Mouse (Mus musculus) lung, postnatal 0 days (tissue): ENCODE data around the gene Tor2a. TPM values are rescaled to one million over a fixed set of nuclear protein-coding genes. Genes with fewer than 3 reads are reported as not detected.

Experiments used
- ATAC-seq: fragments of 200-750 bp; cut with Nextera tagmentation; 2 replicates; pipeline ENCODE4 v1.8.0; 2017; ENCODE audit warnings: moderate library complexity
- DNase-seq: peaks from one replicate; pipeline ENCODE4 v3.0.0-alpha.2; 2016; ENCODE audit warnings: low spot score
- H3K27ac ChIP-seq: fragments of 300-500 bp; sonication (generic); 2 replicates; pipeline ENCODE4 v1.5.1; 2014; ENCODE audit warnings: antibody characterized with exemption, mild to moderate bottlenecking, low read length, mixed read lengths
- H3K27me3 ChIP-seq: fragments of 300-500 bp; sonication (generic); replicated peaks from 2 replicates; pipeline ENCODE4 v1.6.1; 2014; ENCODE audit warnings: low read length, mixed read lengths; ENCODE audit not compliant: insufficient read depth
- H3K36me3 ChIP-seq: fragments of 300-500 bp; sonication (generic); 2 replicates; pipeline ENCODE4 v1.6.1; 2014; ENCODE audit warnings: low read length, mixed read lengths; ENCODE audit not compliant: insufficient read depth
- H3K4me1 ChIP-seq: fragments of 300-500 bp; sonication (generic); 2 replicates; pipeline ENCODE4 v1.6.1; 2014; ENCODE audit warnings: antibody characterized with exemption, low read depth, low read length, mixed read lengths; ENCODE audit not compliant: insufficient read depth
- H3K4me2 ChIP-seq: fragments of 300-500 bp; sonication (generic); replicated peaks from 2 replicates; pipeline ENCODE4 v1.6.1; 2014; ENCODE audit warnings: low read depth, mild to moderate bottlenecking, low read length, moderate library complexity, mixed read lengths
- H3K4me3 ChIP-seq: fragments of 300-500 bp; sonication (generic); 2 replicates; pipeline ENCODE4 v1.5.1; 2014; ENCODE audit warnings: low read depth, low read length
- H3K9ac ChIP-seq: fragments of 300-500 bp; sonication (generic); replicated peaks from 2 replicates; pipeline ENCODE4 v1.6.1; 2014; ENCODE audit warnings: low read depth, mild to moderate bottlenecking
- H3K9me3 ChIP-seq: fragments of 300-500 bp; sonication (generic); 2 replicates; pipeline ENCODE4 v1.6.1; 2016; ENCODE audit warnings: low read length, mixed read lengths
- CTCF ChIP-seq: IDR thresholded peaks from 2 replicates; pipeline ENCODE4 v1.5.1; 2016; ENCODE audit warnings: antibody characterized with exemption, mild to moderate bottlenecking
- EP300 ChIP-seq: IDR thresholded peaks from 2 replicates; pipeline ENCODE4 v1.6.1; 2016; ENCODE audit warnings: antibody characterized with exemption, mild to moderate bottlenecking, control low read depth
- WGBS: fragments of 180-500 bp; shearing (Covaris S2); extraction: QIAGEN DNeasy Blood & Tissue Kit; methylation state at CpG from one replicate; pipeline ENCODE4 v1.1.7; 2014; 5-methylcytosine and 5-hydroxymethylcytosine counted together
- polyA plus RNA-seq: library from polyadenylated mRNA; unstranded; fragments of >200 nt; fragmentation: Nextera tagmentation; extraction: Ambion mirVana; gene quantifications from 2 replicates; pipeline ENCODE4 v1.2.1, GENCODE M21; 2015

Tor2a gene
- polyA plus RNA-seq, 1 experiment from 2014 or later = 63.5 TPM

DNA sequence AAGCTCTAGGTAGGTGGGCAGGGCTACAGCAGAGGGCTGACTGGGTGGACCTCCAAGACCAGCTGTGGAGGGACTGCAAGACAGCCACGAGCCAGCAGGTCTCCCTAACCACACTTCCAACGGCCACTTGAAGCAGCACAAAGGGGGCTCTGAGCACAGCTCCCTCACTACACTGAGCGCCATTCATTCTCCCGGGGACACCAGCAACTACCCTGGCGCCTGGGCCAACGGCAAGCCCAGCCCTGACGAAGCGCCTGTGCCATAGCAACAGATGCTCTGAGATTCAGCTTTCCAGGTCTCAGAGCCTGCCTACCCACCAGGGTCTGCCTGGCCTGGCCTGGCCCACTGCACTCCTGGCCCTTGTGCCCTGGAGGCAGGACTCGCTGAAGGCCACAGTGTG, 38.3 kb upstream of the Tor2a start:
- no peak overlapping the region for H3K9ac ChIP-seq
- no peak overlapping the region for H3K4me2 ChIP-seq
- ATAC-seq = no peak
- peaks cover 11% of the 10 kb centered on the region; the same call in 1 of the 2 replicates for H3K4me1 ChIP-seq
- H3K36me3 ChIP-seq = no peaks in the 10 kb centered on the region
- DNase-seq = no peak
- H3K27me3 ChIP-seq = no peaks in the 10 kb centered on the region
- H3K27ac ChIP-seq = no peak overlapping the region
- no peaks in the 10 kb centered on the region for H3K9me3 ChIP-seq
- WGBS = 36% methylated on average over 9 of the region's 9 CpGs
- H3K4me3 ChIP-seq = no peak overlapping the region
- TF ChIP-seq EP300 (no peak), CTCF (no peak)

DNA sequence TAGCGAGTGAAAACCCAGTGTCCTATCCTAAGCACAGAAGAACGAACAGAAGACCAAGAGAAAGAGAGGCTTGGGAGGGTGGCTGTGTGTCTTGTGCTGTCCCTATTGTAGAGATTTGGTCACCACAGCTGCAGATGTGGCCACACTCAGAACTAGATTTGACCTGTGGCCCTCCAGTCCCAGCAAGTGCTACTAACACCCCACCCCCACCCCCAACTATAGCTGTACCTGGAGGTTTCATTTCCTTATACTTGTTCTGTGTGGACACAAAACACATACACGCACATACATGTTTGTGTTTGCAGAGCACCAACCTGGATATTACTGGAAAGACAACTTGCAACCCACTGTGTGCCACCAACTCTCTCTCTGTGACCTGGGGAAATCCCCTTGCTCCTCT, 37.0 kb upstream of the Tor2a start:
- H3K9ac ChIP-seq = no peak overlapping the region
- DNase-seq (no peak), ATAC-seq (no peak)
- TF ChIP-seq CTCF (no peak), EP300 (no peak)
- H3K27ac ChIP-seq = no peak overlapping the region
- H3K4me3 ChIP-seq = no peak overlapping the region
- H3K4me1 ChIP-seq = 0 out of 2 replicates have a peak, but pooled peaks cover under 1% of the 10 kb centered on the region
- H3K36me3 ChIP-seq = no peaks in the 10 kb centered on the region
- H3K27me3 ChIP-seq = no peaks in the 10 kb centered on the region
- no peak overlapping the region for H3K4me2 ChIP-seq
- H3K9me3 ChIP-seq = no peaks in the 10 kb centered on the region
- 76% methylated on average over 3 of the region's 3 CpGs for WGBS

DNA sequence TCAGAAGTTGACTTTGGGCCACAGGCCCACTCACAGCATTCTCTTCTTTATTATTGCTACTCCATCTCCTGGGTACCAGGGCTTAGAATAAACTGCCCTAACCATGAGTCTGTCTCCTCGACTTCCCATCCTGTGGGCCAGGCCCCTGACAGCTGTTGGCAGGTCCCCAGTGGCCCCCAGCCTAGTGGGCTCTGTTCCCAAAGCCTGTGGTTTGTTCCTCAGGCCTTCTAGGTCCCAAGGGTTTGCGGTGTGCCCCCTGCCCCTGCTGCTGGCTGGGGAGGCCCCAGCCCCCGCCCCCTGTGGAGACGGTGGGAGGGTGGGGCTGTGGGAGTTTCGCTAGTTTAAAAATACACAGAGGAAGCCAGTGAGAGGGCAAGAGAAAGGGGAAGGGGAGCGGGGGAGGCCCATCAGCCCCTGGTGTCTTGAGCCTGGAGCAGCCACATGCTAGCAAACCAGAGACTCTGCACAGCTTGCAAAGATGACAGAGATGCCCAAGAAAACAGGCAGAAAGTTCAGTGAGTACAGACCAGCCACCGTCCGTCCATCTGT, 36.3 kb upstream of the Tor2a start, which contains the start of gene Sh2d3c:
Sh2d3c (plus strand) TSS at position 375 of the 549 bp plus-strand sequence.
- H3K4me1 ChIP-seq = no peaks in the 10 kb centered on the region
- no peak within 1 kb of the TSS for H3K9ac ChIP-seq
- no peak within 1 kb of the TSS; the same call in 1 of the 2 replicates for H3K27ac ChIP-seq
- H3K9me3 ChIP-seq = no peaks in the 10 kb centered on the region
- no peak for TF ChIP-seq EP300
- no peak for TF ChIP-seq CTCF
- H3K27me3 ChIP-seq = no peaks in the 10 kb centered on the region
- DNase-seq (no peak), ATAC-seq (peak; percentile 26)
- no peaks in the 10 kb centered on the region for H3K36me3 ChIP-seq
- WGBS = 27% methylated on average over 8 of the region's 8 CpGs
- H3K4me3 ChIP-seq = peak within 1 kb of the TSS; percentile 5; the same call in 1 of the 2 replicates
- peak within 1 kb of the TSS; percentile 22; the same call in 1 of the 2 replicates for H3K4me2 ChIP-seq

DNA sequence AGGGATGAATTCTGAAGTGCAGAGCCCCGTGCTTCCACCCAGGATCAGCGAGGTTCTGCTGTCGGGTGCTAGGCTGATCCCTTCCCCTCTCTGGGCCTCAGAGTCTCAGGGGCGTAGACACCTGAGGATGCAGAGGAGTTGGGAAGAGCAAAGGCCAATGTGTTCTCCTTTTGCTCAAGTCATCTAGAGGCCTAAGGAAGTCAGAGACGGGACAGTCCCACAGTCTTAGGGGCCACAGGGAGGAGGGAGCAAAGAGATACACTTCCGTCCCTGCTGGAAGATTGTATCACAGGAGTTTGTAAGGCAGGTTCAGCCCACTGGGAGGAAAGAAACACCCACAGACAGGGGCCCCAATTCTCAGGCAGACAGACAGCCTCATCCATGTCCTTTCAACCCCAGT, 35.0 kb upstream of the Tor2a start:
- DNase-seq (no peak), ATAC-seq (no peak)
- H3K4me1 ChIP-seq = 0 out of 2 replicates have a peak, but pooled peaks cover 2% of the 10 kb centered on the region
- TF ChIP-seq EP300 (no peak), CTCF (no peak)
- H3K9ac ChIP-seq = no peak overlapping the region
- H3K36me3 ChIP-seq = no peaks in the 10 kb centered on the region
- peak overlapping the region; percentile 14; the same call in 1 of the 2 replicates for H3K4me2 ChIP-seq
- 57% methylated on average over 6 of the region's 6 CpGs for WGBS
- H3K27me3 ChIP-seq = no peaks in the 10 kb centered on the region
- no peaks in the 10 kb centered on the region for H3K9me3 ChIP-seq
- H3K4me3 ChIP-seq = no peak overlapping the region
- H3K27ac ChIP-seq = no peak overlapping the region

DNA sequence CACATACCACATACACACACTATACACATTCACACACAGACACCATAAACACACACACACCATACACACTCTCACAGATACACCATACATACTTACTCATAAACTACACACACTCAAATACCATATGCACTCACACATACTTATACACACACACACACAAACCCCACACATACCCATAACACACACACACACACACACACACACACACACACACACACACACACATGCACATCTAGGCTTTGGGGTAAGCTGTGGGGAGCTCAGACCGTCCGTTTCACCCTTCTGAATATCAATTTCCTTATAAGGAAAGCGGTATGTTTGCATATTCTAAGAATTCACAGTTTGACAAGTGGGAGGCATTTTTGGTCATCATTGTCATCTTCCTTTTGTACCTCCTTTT, 34.5 kb upstream of the Tor2a start:
- H3K4me3 ChIP-seq = no peak overlapping the region
- ATAC-seq (no peak), DNase-seq (no peak)
- no peaks in the 10 kb centered on the region for H3K36me3 ChIP-seq
- 34% methylated on average over 3 of the region's 3 CpGs for WGBS
- H3K27ac ChIP-seq = no peak overlapping the region
- no peak overlapping the region for H3K9ac ChIP-seq
- H3K4me2 ChIP-seq = peak overlapping the region; percentile 14; the same call in 1 of the 2 replicates
- no peaks in the 10 kb centered on the region for H3K27me3 ChIP-seq
- H3K4me1 ChIP-seq = 0 out of 2 replicates have a peak, but pooled peaks cover 4% of the 10 kb centered on the region
- TF ChIP-seq EP300 (no peak), CTCF (no peak)
- H3K9me3 ChIP-seq = no peaks in the 10 kb centered on the region

DNA sequence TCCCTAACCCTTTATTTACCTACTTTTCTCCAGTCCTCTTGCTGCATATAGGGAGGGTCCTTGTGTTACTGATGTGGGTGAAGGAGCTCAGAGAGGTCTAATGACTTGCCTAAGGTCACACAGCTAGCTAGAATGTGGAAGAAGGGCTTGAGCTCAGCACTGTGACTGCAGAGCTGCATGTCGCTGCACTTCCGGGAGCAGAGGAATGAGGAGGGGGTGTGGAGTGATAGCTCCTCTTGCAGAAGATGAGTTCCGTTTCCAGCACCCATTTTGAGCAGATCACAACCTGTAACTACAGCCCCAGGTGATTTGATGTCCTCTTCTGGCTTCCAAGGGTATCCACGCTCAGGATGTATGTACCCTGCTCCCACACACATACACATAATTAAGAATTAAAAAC, 32.9 kb upstream of the Tor2a start:
- Histone ChIP-seq H3K9me3 (no peaks in the 10 kb centered on the region), H3K27ac (no peak overlapping the region), H3K4me3 (no peak overlapping the region), H3K4me2 (no peak overlapping the region), H3K4me1 (0 out of 2 replicates have a peak, but pooled peaks cover 4% of the 10 kb centered on the region), H3K27me3 (no peaks in the 10 kb centered on the region), H3K36me3 (no peaks in the 10 kb centered on the region), H3K9ac (no peak overlapping the region)
- no peak for ATAC-seq
- WGBS = 80% methylated on average over 4 of the region's 4 CpGs
- DNase-seq = no peak
- TF ChIP-seq EP300 (no peak), CTCF (no peak)
